Mouse (Mus musculus): ENCODE data around the gene Shkbp1.

DNA sequence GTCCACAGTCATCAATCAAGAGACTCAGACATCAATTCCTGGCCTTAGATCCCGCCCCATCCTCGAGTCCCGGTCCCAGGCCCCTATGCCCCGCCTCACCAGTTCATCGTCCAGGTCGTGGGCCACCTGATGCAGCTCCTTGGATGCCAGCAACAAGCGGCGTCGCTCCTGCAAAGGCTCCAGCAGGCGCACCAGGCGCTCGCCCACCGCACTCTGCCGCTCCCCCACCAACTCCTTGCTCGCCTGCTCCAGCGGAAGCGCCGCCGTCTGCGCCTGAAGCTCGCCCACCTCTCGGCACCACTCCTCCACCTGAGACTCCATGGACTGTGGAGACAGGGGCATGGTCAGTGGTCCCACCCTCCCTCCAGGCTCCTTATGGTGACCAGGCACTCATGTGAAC, 19.5 kb upstream of the Shkbp1 start:
- TF ChIP-seq CTCF (IDR thresholded peaks at IDR 0.05; ENCODE audit: low read depth, low read length) (no peak), POLR2A (IDR thresholded peaks at IDR 0.05; ENCODE audit: borderline replicate concordance, low read depth, low read length) (no peak)
